Mouse (Mus musculus): ENCODE data around the gene Iqck. TPM values are rescaled to one million over a fixed set of nuclear protein-coding genes. Genes with fewer than 3 reads are reported as not detected.

Gene Iqck
- total and polyA plus RNA-seq, 2 experiments from 2014 or later: 3.5 to 5.9 TPM

- WGBS: 21% methylated on average over 3 of the region's 3 CpGs
- Histone ChIP-seq H3K9me3 (ENCODE audit: low read length) (no peaks in the 10 kb centered on the region), H3K4me1 (ENCODE audit: insufficient read depth, low read length) (no peaks in the 10 kb centered on the region), H3K27me3 (ENCODE audit: insufficient read depth, low read length) (no peaks in the 10 kb centered on the region), H3K27ac (ENCODE audit: low read depth, low read length) (no peak overlapping the region), H3K4me2 (ENCODE audit: low read depth, low read length, poor library complexity, severe bottlenecking) (peak overlapping the region; percentile 67), H3K9ac (replicated peaks; ENCODE audit: low read length, poor library complexity, severe bottlenecking) (peak overlapping the region; percentile 64; the same call in 1 of the 2 replicates), H3K4me3 (ENCODE audit: low read depth, low read length) (peak overlapping the region; percentile 83), H3K36me3 (ENCODE audit: insufficient read depth, low read length) (peaks cover 27% of the 10 kb centered on the region)
- no peak for ATAC-seq (ENCODE audit: low FRiP score)
- no peak for DNase-seq (ENCODE audit: low spot score)
- no peak for TF ChIP-seq CTCF (IDR thresholded peaks at IDR 0.05)
Measured at GRCm38 (mm10) chr7:118854606-118855005, 946 bp upstream of the Iqck start.

DNA sequence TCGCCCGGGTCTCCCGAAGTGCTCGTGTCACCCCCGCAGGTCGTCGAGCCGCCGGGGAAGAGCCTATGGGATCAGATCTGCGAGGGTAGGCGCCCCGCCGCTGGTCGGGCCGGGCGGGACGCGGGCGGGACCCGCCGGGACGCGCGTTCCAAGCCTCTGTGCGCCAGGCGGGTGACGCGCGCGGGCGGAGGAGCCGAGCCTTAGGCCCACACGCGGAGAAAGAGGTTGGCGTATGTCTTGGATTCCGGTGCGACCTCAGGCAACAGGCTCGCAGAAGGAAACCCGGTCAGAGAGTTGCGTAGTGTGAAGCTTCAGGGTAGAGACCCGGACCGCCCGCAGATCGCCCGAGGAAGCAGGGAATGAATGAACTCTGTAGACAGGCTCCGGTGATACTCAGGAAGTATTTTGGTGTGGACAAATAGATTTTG, 339 bp downstream of the Iqck start, which contains the start of gene Knop1:
TSS of gene Knop1 (minus strand) at position 378 of the 428 bp plus-strand sequence.
- Histone ChIP-seq H3K36me3 (ENCODE audit: insufficient read depth, low read length) (0 out of 2 replicates have a peak, but pooled peaks cover 16% of the 10 kb centered on the region), H3K9me3 (ENCODE audit: low read length) (no peaks in the 10 kb centered on the region), H3K27ac (ENCODE audit: low read depth, low read length) (peak within 1 kb of the TSS; percentile 74), H3K27me3 (ENCODE audit: insufficient read depth, low read length) (no peaks in the 10 kb centered on the region), H3K4me3 (ENCODE audit: low read depth, low read length) (peak within 1 kb of the TSS; percentile 83), H3K4me2 (ENCODE audit: low read depth, low read length, poor library complexity, severe bottlenecking) (peak within 1 kb of the TSS; percentile 67), H3K4me1 (ENCODE audit: insufficient read depth, low read length) (no peaks in the 10 kb centered on the region), H3K9ac (replicated peaks; ENCODE audit: low read length, poor library complexity, severe bottlenecking) (peak within 1 kb of the TSS; percentile 72)
- DNase-seq (ENCODE audit: low spot score) (peak; percentile 44), ATAC-seq (ENCODE audit: low FRiP score) (peak; percentile 75)
- WGBS: under 1% methylated on average over 42 of the region's 46 CpGs
- TF ChIP-seq CTCF (IDR thresholded peaks at IDR 0.05): no peak

DNA sequence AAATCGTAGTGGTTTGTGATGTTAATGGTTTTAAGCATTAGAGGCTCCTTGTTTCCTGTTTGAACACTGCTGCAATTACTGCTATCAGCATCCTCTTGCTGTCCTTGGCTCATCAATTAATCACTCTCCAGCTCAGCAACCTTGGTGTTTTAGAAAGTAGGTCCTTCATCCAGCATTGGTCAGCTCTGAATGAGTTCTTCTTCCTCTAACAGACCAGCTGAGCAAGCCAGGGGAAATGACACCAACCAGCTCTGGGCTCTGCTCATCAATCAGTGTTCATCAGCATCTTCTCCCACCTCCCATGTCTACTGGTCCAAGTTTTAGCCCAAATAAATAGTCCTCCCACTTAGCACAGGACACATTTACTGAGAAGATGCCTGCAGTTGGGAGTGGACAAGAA, 3.1 kb downstream of the Iqck start:
- Histone ChIP-seq H3K9me3 (ENCODE audit: low read length) (no peaks in the 10 kb centered on the region), H3K27me3 (ENCODE audit: insufficient read depth, low read length) (no peaks in the 10 kb centered on the region), H3K4me2 (ENCODE audit: low read depth, low read length, poor library complexity, severe bottlenecking) (no peak overlapping the region), H3K4me1 (ENCODE audit: insufficient read depth, low read length) (no peaks in the 10 kb centered on the region), H3K4me3 (ENCODE audit: low read depth, low read length) (no peak overlapping the region), H3K27ac (ENCODE audit: low read depth, low read length) (no peak overlapping the region), H3K36me3 (ENCODE audit: insufficient read depth, low read length) (no peaks in the 10 kb centered on the region), H3K9ac (replicated peaks; ENCODE audit: low read length, poor library complexity, severe bottlenecking) (no peak overlapping the region)
- ATAC-seq (ENCODE audit: low FRiP score) (no peak), DNase-seq (ENCODE audit: low spot score) (no peak)
- WGBS: 91% methylated on average over 1 of the region's 1 CpGs
- no peak for TF ChIP-seq CTCF (IDR thresholded peaks at IDR 0.05)

DNA sequence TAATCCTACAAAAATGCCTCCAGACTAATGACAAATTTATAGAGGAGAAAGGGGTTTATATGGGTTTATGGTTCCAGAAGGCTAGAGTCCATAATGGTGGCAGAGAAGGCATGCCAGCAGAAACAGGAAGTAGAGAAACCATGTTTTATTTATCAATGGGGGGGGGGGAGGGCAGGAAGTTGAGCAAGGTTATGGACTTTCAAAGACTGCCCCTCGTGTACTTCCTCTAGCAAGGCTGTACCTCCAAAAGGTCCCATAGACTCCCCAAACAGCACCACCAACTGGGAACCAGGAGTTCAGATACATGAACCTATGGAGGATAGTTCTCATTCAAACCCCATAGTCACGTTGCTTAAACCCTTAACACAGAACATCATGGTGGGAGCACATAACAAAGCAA, 9.8 kb downstream of the Iqck start:
- no peaks in the 10 kb centered on the region for H3K9me3 ChIP-seq (ENCODE audit: low read length)
- no peak overlapping the region for H3K4me3 ChIP-seq (ENCODE audit: low read depth, low read length)
- 77% methylated on average over 2 of the region's 2 CpGs for WGBS
- H3K9ac ChIP-seq (replicated peaks; ENCODE audit: low read length, poor library complexity, severe bottlenecking): no peak overlapping the region
- no peaks in the 10 kb centered on the region for H3K4me1 ChIP-seq (ENCODE audit: insufficient read depth, low read length)
- ATAC-seq (ENCODE audit: low FRiP score): no peak
- H3K27me3 ChIP-seq (ENCODE audit: insufficient read depth, low read length): no peaks in the 10 kb centered on the region
- H3K27ac ChIP-seq (ENCODE audit: low read depth, low read length): no peak overlapping the region
- TF ChIP-seq CTCF (IDR thresholded peaks at IDR 0.05): no peak
- DNase-seq (ENCODE audit: low spot score): no peak
- no peak overlapping the region for H3K4me2 ChIP-seq (ENCODE audit: low read depth, low read length, poor library complexity, severe bottlenecking)
- H3K36me3 ChIP-seq (ENCODE audit: insufficient read depth, low read length): no peaks in the 10 kb centered on the region

DNA sequence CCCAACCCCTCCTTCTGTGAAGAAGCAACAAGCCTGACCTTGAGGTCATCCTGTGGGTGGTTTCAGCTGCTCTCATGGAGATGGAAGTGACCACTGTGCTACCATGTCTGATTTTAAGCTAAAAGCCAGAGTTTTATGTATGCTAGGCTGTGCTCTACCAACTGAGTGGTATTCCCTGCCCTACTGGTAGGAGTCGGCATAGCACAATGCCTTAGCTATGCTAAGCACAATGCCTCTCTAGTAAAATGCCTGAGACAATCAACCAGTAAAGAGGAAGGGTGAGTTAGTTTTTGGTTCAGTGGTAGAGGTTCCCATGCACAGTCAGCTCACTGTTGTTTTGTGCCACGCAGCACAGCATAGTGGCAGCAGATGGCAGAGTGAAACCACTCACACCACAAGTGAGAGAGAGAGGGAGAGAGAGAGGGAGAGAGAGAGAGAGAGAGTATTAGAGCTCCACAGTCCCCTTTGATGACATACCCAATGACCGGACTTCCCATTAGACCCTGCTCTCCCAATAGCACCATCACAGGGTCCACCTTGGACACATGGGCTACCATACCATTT, 24.0 kb downstream of the Iqck start:
- Histone ChIP-seq H3K4me3 (ENCODE audit: low read depth, low read length) (no peak overlapping the region), H3K4me1 (ENCODE audit: insufficient read depth, low read length) (no peaks in the 10 kb centered on the region), H3K9me3 (ENCODE audit: low read length) (no peaks in the 10 kb centered on the region), H3K36me3 (ENCODE audit: insufficient read depth, low read length) (no peaks in the 10 kb centered on the region), H3K27ac (ENCODE audit: low read depth, low read length) (no peak overlapping the region), H3K27me3 (ENCODE audit: insufficient read depth, low read length) (peaks cover 3% of the 10 kb centered on the region; the same call in 1 of the 2 replicates), H3K9ac (replicated peaks; ENCODE audit: low read length, poor library complexity, severe bottlenecking) (no peak overlapping the region), H3K4me2 (ENCODE audit: low read depth, low read length, poor library complexity, severe bottlenecking) (no peak overlapping the region)
- 74% methylated on average over 3 of the region's 3 CpGs for WGBS
- TF ChIP-seq CTCF (IDR thresholded peaks at IDR 0.05): no peak; the same call in none of the 2 replicates
- DNase-seq (ENCODE audit: low spot score) (no peak), ATAC-seq (ENCODE audit: low FRiP score) (no peak)

- 76% methylated on average over 4 of the region's 4 CpGs for WGBS
- no peak for TF ChIP-seq CTCF (IDR thresholded peaks at IDR 0.05)
Measured at GRCm38 (mm10) chr7:118883957-118884356, 28.4 kb downstream of the Iqck start.

More at GRCm38 (mm10) chr7:118883957-118884356, 28.4 kb downstream of the Iqck start:
- no peak overlapping the region for H3K4me2 ChIP-seq (ENCODE audit: low read depth, low read length, poor library complexity, severe bottlenecking)
- no peak overlapping the region for H3K9ac ChIP-seq (replicated peaks; ENCODE audit: low read length, poor library complexity, severe bottlenecking)
- ATAC-seq (ENCODE audit: low FRiP score) (no peak), DNase-seq (ENCODE audit: low spot score) (no peak)
- no peaks in the 10 kb centered on the region for H3K9me3 ChIP-seq (ENCODE audit: low read length)
- no peaks in the 10 kb centered on the region for H3K36me3 ChIP-seq (ENCODE audit: insufficient read depth, low read length)
- no peak overlapping the region for H3K4me3 ChIP-seq (ENCODE audit: low read depth, low read length)
- no peaks in the 10 kb centered on the region for H3K4me1 ChIP-seq (ENCODE audit: insufficient read depth, low read length)
- H3K27ac ChIP-seq (ENCODE audit: low read depth, low read length): no peak overlapping the region
- peaks cover 3% of the 10 kb centered on the region; the same call in 1 of the 2 replicates for H3K27me3 ChIP-seq (ENCODE audit: insufficient read depth, low read length)
